Mouse (Mus musculus) liver, postnatal 0 days (tissue): ENCODE results near the gene Pmfbp1. TPM values are rescaled to one million over a fixed set of nuclear protein-coding genes. Genes with fewer than 3 reads are reported as not detected.

ENCODE experiments used
- ATAC-seq: fragments of 200-750 bp; cut with Nextera tagmentation; 2 replicates; pipeline ENCODE4 v1.8.0; 2017; ENCODE audit warnings: mild to moderate bottlenecking, moderate library complexity
- DNase-seq: peaks from one replicate; pipeline ENCODE4 v3.0.0-alpha.2; 2016
- H3K27ac ChIP-seq: fragments of 300-500 bp; sonication (generic); 2 replicates; pipeline ENCODE4 v1.5.1; 2014; ENCODE audit warnings: antibody characterized with exemption, moderate library complexity, mild to moderate bottlenecking, low read depth
- H3K27me3 ChIP-seq: fragments of 300-500 bp; sonication (generic); 2 replicates; pipeline ENCODE4 v1.6.1; 2014; ENCODE audit warnings: low read length, control low read depth, mixed read lengths; ENCODE audit not compliant: insufficient read depth
- H3K36me3 ChIP-seq: fragments of 300-500 bp; sonication (generic); replicated peaks from 2 replicates; pipeline ENCODE4 v1.6.1; 2014; ENCODE audit warnings: mild to moderate bottlenecking, control low read depth, low read length, moderate library complexity, mixed read lengths; ENCODE audit not compliant: insufficient read depth
- H3K4me1 ChIP-seq: fragments of 300-500 bp; sonication (generic); 2 replicates; pipeline ENCODE4 v1.6.1; 2014; ENCODE audit warnings: antibody characterized with exemption, mild to moderate bottlenecking, control low read depth; ENCODE audit not compliant: insufficient read depth
- H3K4me2 ChIP-seq: fragments of 300-500 bp; sonication (generic); 2 replicates; pipeline ENCODE4 v1.6.1; 2014; ENCODE audit warnings: low read depth, mild to moderate bottlenecking, low read length, moderate library complexity, mixed read lengths
- H3K4me3 ChIP-seq: fragments of 300-500 bp; sonication (generic); 2 replicates; pipeline ENCODE4 v1.5.1; 2014; ENCODE audit warnings: low read depth, low read length
- H3K9ac ChIP-seq: fragments of 300-500 bp; sonication (generic); replicated peaks from 2 replicates; pipeline ENCODE4 v1.6.1; 2014; ENCODE audit warnings: mild to moderate bottlenecking, moderate library complexity
- H3K9me3 ChIP-seq: fragments of 300-500 bp; sonication (generic); 2 replicates; pipeline ENCODE4 v1.6.1; 2016; ENCODE audit warnings: mild to moderate bottlenecking, control low read depth, low read length, mixed read lengths
- CTCF ChIP-seq: sonication (generic); IDR thresholded peaks from 2 replicates; pipeline ENCODE4 v1.5.1; 2016; ENCODE audit warnings: antibody characterized with exemption, low read depth
- EP300 ChIP-seq: IDR thresholded peaks from 2 replicates; pipeline ENCODE4 v1.6.1; 2016; ENCODE audit warnings: antibody characterized with exemption, low read depth, mild to moderate bottlenecking
- WGBS: fragments of 180-500 bp; shearing (Covaris S2); extraction: QIAGEN DNeasy Blood & Tissue Kit; methylation state at CpG from one replicate; pipeline ENCODE4 v1.1.7; 2014; ENCODE audit not compliant: insufficient replicate concordance; 5-methylcytosine and 5-hydroxymethylcytosine counted together
- polyA plus RNA-seq: library from polyadenylated mRNA; unstranded; fragments of >200 nt; fragmentation: Nextera tagmentation; extraction: Ambion mirVana; gene quantifications from 2 replicates; pipeline ENCODE4 v1.2.1, GENCODE M21; 2015

Pmfbp1 gene
- polyA plus RNA-seq, 1 experiment from 2014 or later, result not detected

DNA sequence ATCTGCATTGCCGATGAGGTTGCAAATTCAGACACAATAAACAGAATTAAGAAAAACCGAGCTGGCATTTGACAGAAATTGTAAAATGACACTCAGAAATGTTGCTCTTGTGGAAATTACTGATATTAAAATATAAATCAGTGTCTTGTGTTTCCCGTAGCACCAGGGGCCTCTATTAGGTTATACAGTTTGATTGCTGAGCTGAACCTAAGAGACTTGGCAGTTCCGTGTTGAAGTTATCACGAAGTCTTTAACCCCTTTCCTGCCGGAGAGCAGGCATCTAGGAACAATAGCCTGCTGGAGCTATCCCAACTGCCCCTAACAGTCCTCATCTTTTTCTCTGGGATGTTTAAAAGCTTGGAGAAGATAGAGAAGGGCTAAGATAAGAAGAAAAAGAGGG is 8.3 kb upstream of the Pmfbp1 start:
- no peak for DNase-seq
- Histone ChIP-seq H3K4me2 (no peak overlapping the region), H3K4me1 (0 out of 2 replicates have a peak, but pooled peaks cover 4% of the 10 kb centered on the region), H3K36me3 (no peaks in the 10 kb centered on the region), H3K9ac (no peak overlapping the region), H3K4me3 (no peak overlapping the region), H3K27me3 (no peaks in the 10 kb centered on the region), H3K9me3 (no peaks in the 10 kb centered on the region), H3K27ac (no peak overlapping the region)
- TF ChIP-seq EP300 (no peak), CTCF (no peak)
- ATAC-seq, result no peak
- WGBS, result 36% methylated on average over 6 of the region's 6 CpGs

DNA sequence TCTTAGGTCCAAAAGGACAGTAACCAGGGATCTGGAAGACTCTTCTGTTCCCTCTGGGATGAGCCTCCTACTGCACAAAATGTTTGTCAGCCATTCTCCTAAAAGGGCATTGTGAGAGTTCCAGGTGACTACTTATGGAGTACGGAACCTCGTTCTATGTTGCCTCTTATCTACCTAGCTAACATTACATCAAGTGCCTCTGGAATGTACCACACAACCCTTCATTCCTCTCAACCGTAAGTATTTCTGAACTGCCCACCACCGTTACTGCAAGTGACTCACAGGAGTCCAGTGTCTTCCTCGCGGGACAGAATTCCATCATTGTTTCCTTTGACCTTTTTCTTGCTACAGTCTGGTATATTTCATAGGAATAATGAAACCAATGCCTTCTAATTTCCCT is 1.0 kb upstream of the Pmfbp1 start:
- Histone ChIP-seq H3K9ac (no peak overlapping the region), H3K27me3 (no peaks in the 10 kb centered on the region), H3K4me3 (no peak overlapping the region), H3K9me3 (no peaks in the 10 kb centered on the region), H3K4me1 (no peaks in the 10 kb centered on the region), H3K4me2 (no peak overlapping the region), H3K27ac (no peak overlapping the region), H3K36me3 (no peaks in the 10 kb centered on the region)
- ATAC-seq, result no peak
- no peak for TF ChIP-seq CTCF
- TF ChIP-seq EP300, result no peak
- DNase-seq, result no peak
- WGBS, result 80% methylated on average over 6 of the region's 6 CpGs

DNA sequence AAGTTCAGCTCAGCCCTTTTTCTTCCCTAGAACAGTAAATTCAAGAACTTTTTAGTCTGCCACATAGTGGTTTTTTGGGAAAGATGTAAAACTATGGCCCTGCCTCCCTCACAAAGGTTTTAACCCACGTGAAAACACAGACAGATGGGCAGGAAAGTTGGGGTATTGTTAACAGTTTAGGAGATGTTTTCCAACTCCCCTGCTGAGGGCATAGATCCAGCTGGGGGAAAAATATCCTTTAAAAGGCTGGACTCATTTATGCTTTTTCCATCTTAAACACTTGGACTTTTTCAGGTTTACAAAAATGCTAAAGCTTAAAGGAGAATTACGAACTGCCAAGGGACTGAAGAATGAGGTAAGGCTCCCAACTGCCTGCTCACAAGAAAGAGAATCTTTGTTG is 774 bp downstream of the Pmfbp1 start:
- Histone ChIP-seq H3K9me3 (no peaks in the 10 kb centered on the region), H3K27me3 (no peaks in the 10 kb centered on the region), H3K27ac (no peak overlapping the region), H3K4me1 (no peaks in the 10 kb centered on the region), H3K36me3 (no peaks in the 10 kb centered on the region), H3K4me3 (no peak overlapping the region), H3K9ac (no peak overlapping the region), H3K4me2 (no peak overlapping the region)
- no peak for TF ChIP-seq EP300
- TF ChIP-seq CTCF, result no peak
- 63% methylated on average over 2 of the region's 2 CpGs for WGBS
- DNase-seq, result no peak
- ATAC-seq, result no peak

DNA sequence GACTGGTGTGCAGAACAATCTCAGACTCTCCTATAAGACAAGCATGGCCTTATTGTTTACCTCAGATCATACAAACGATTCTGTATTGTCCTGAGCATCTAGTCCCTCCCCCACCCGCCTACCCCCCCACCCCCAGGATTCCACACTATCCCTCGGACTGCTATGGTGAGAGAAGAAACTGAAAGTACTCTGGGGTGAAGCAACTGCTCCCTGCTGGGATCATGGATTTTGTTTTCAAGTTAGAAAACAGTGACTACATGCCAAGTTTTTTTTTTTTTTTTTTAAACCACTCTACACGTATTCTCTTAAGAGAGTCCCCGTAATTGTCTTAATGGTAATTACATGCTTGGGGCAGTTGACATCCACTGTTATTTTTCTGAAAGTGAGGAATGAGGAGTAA is 3.6 kb downstream of the Pmfbp1 start:
- Histone ChIP-seq H3K27ac (no peak overlapping the region), H3K9me3 (no peaks in the 10 kb centered on the region), H3K27me3 (no peaks in the 10 kb centered on the region), H3K4me1 (no peaks in the 10 kb centered on the region), H3K4me2 (no peak overlapping the region), H3K4me3 (no peak overlapping the region), H3K9ac (no peak overlapping the region), H3K36me3 (no peaks in the 10 kb centered on the region)
- no peak for TF ChIP-seq CTCF
- TF ChIP-seq EP300, result no peak
- no peak for ATAC-seq
- DNase-seq, result no peak
- 67% methylated on average over 5 of the region's 5 CpGs for WGBS

DNA sequence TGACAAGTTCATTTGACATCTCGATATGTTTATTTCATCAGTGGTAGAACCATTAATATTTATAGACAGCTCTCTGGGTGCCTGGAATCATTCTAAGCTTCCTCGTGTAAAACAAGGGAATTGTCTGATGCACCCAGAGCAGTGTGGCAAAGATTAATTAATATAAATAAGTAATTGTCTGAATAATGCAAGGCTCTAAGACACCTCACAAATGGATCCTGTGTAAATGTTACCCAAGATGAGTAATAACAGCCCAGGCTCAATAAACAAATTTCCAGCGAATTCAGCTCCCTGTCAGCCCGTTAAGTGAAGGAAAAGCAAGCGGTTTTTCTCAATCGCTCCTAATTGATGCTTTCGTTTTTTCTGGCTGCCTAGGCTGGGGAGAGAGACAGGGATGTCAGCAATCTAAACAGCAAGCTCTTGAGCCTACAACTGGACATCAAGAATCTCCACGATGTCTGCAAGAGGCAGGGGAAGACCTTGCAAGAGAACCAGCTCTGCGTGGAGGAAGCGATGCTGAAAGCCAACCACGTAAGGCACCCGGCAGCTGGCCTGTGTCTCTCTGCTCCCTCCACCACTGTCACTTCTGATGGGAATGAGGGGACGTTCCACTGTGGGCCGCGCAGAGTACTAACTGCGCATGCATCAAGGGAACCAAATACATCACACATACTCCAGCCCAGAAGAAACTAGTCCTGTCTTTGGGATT is 5.3 kb downstream of the Pmfbp1 start:
- DNase-seq (no peak), ATAC-seq (no peak)
- Histone ChIP-seq H3K4me2 (no peak overlapping the region), H3K27ac (no peak overlapping the region), H3K9ac (no peak overlapping the region), H3K36me3 (no peaks in the 10 kb centered on the region), H3K4me1 (no peaks in the 10 kb centered on the region), H3K4me3 (no peak overlapping the region), H3K9me3 (no peaks in the 10 kb centered on the region), H3K27me3 (no peaks in the 10 kb centered on the region)
- 77% methylated on average over 16 of the region's 16 CpGs for WGBS
- TF ChIP-seq EP300 (no peak), CTCF (no peak)

DNA sequence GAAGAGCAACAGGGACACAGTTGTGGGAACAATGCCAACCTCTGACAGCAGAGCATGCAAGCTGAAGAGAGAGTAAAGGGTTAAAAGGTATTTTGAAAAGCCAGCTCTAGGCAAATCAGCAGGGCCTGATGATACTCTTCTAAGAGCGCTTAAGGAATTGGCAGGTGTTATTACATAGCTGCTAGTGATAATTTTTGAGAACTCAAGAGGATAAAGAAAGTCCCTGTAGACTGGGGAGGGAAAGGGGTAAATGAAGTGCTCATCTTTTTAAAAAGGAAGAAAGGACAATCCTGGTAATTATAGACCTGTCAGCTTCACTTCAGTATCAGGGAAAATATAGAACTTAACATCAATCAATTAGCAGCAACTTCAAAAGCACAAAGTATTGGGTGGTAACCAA is 9.7 kb downstream of the Pmfbp1 start:
- Histone ChIP-seq H3K9me3 (no peaks in the 10 kb centered on the region), H3K27ac (no peak overlapping the region), H3K36me3 (no peaks in the 10 kb centered on the region), H3K27me3 (no peaks in the 10 kb centered on the region), H3K4me1 (no peaks in the 10 kb centered on the region), H3K4me2 (no peak overlapping the region), H3K4me3 (no peak overlapping the region), H3K9ac (no peak overlapping the region)
- ATAC-seq (no peak), DNase-seq (no peak)
- TF ChIP-seq EP300, result no peak
- no peak for TF ChIP-seq CTCF
- 63% methylated on average over 1 of the region's 1 CpGs for WGBS
